25 mouse cellular contexts compared by ENCODE assay signal in the genomic region with DNA sequence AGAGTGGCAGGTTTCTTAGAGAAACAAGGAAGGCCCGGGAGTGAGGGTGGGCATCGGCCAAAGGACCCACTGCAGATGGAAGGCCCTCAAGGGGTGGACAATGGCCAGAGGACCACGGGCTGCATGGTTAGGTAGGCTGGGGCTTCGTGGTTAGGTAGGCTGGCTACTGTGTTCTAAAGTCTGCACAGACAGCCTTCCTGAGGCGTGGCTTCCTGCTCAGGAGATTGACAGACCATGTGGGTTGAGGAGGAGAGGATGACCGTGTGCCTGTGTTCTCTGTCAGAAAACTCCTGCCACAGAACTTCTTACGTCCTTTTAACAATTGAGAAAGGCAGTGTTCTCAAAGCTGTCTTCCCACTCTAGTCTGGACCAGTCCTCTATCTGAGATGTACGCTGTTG. TPM values are rescaled to one million over a fixed set of nuclear protein-coding genes. Genes with fewer than 3 reads are reported as not detected.
A peak's percentile ranks its signal among the peaks of the same experiment; 100 is the strongest.
DNase-seq lines count a peak whose midpoint lies in the region; ATAC-seq lines count a peak whose summit lies in the region.
"Had no signal": no experiment of that assay in that cellular context is flagged by ENCODE, and none has a peak within 500 bp of the region (broad histone marks: within the 10 kb centered on the region; RNA-seq: fewer than 3 reads in every experiment).

No protein-coding gene starts in this region.

- no peaks in the 10 kb centered on the region for H3K4me1 ChIP-seq in liver, embryonic 13.5 days (replicated peaks)
- no peaks in the 10 kb centered on the region for H3K4me1 ChIP-seq in liver, embryonic 11.5 days (replicated peaks; ENCODE audit: control insufficient read depth, insufficient read depth, low read length)
- H3K4me1 ChIP-seq: forebrain, embryonic 15.5 days; limb, embryonic 13.5 days had no signal

- H3K27me3 ChIP-seq in liver, embryonic 13.5 days = no peaks in the 10 kb centered on the region
- no peaks in the 10 kb centered on the region for H3K27me3 ChIP-seq in liver, embryonic 11.5 days (replicated peaks; ENCODE audit: control insufficient read depth, insufficient read depth, low read length)
- H3K27me3 ChIP-seq: forebrain, embryonic 15.5 days; limb, embryonic 13.5 days had no signal

- H3K4me3 ChIP-seq in liver, embryonic 13.5 days (replicated peaks) = no peak overlapping the region
- H3K4me3 ChIP-seq in liver, embryonic 11.5 days (ENCODE audit: low read depth, low read length) = no peak overlapping the region
- H3K4me3 ChIP-seq: embryonic facial prominence, embryonic 10.5 days; erythroblast, embryonic 14.5 days; forebrain, embryonic 15.5 days; heart, adult 2 months; limb, embryonic 13.5 days had no signal

- WGBS in liver, embryonic 13.5 days (ENCODE audit: insufficient replicate concordance) = 41% methylated on average over 8 of the region's 8 CpGs
- WGBS in liver, embryonic 11.5 days = 53% methylated on average over 8 of the region's 8 CpGs

- no peak overlapping the region for H3K9ac ChIP-seq in liver, embryonic 13.5 days
- no peak overlapping the region for H3K9ac ChIP-seq in liver, embryonic 11.5 days (ENCODE audit: low read depth, low read length)
- H3K9ac ChIP-seq: forebrain, embryonic 15.5 days; limb, embryonic 13.5 days had no signal

- H3K27ac ChIP-seq in liver, embryonic 13.5 days = no peak overlapping the region
- no peak overlapping the region for H3K27ac ChIP-seq in liver, embryonic 11.5 days (ENCODE audit: low read depth, low read length)
- H3K27ac ChIP-seq: embryonic facial prominence, embryonic 10.5 days; forebrain, embryonic 15.5 days; heart, adult 2 months; kidney, postnatal 0 days; limb, embryonic 13.5 days had no signal

- ATAC-seq in liver, embryonic 13.5 days (ENCODE audit: low read depth) = 0 out of 2 replicates have a peak, but pooled peaks have one; percentile 31
- ATAC-seq in liver, embryonic 11.5 days (replicated peaks; ENCODE audit: low FRiP score) = no peak
- peak; percentile 42 for ATAC-seq in granulocyte monocyte progenitor cell, adult 5-6 weeks (replicated peaks; ENCODE audit: poor library complexity, severe bottlenecking)
- ATAC-seq: forebrain, embryonic 15.5 days had no signal

- no peak overlapping the region for H3K4me2 ChIP-seq in liver, embryonic 13.5 days
- no peak overlapping the region for H3K4me2 ChIP-seq in liver, embryonic 11.5 days
- H3K4me2 ChIP-seq: forebrain, embryonic 15.5 days; limb, embryonic 13.5 days; midbrain, embryonic 11.5 days had no signal

- H3K9me3 ChIP-seq in liver, embryonic 13.5 days (replicated peaks) = no peaks in the 10 kb centered on the region
- H3K9me3 ChIP-seq in liver, embryonic 11.5 days (ENCODE audit: control insufficient read depth, low read length) = no peaks in the 10 kb centered on the region
- H3K9me3 ChIP-seq: embryonic facial prominence, embryonic 10.5 days; forebrain, embryonic 15.5 days; limb, embryonic 13.5 days had no signal

- H3K36me3 ChIP-seq in liver, embryonic 13.5 days = no peaks in the 10 kb centered on the region
- H3K36me3 ChIP-seq in liver, embryonic 11.5 days (ENCODE audit: control insufficient read depth, insufficient read depth, low read length) = no peaks in the 10 kb centered on the region
- H3K36me3 ChIP-seq: embryonic facial prominence, embryonic 10.5 days; forebrain, embryonic 15.5 days; limb, embryonic 13.5 days had no signal

- no peak for DNase-seq in liver, embryonic 13.5 days
- no peak for DNase-seq in liver, embryonic 11.5 days (ENCODE audit: low spot score)
- DNase-seq in B cell, adult 2 months = peak; percentile 22 to 24
- peak; percentile 46 for DNase-seq in naive thymus-derived CD4-positive, alpha-beta T cell, adult 2 months (ENCODE audit: low read depth)
- no peak for DNase-seq in adrenal gland, postnatal 36 days
- DNase-seq in kidney, adult 8-10 months = no peak
- DNase-seq in testis, postnatal 10 days (ENCODE audit: low spot score) = no peak
- DNase-seq: adrenal gland, postnatal 14 days; cerebellum, postnatal 14 days; heart, adult 2 months had no signal

RNA-seq across cellular contexts. Expression of a gene that starts 22.6 kb away (rescaled TPM):
- 1.9 and 2.5 TPM in 2 replicates for polyA plus RNA-seq in liver, embryonic 13.5 days (2015; fragmentation: Nextera tagmentation; extraction: Ambion mirVana)
- 5.0 and 5.8 TPM in 2 replicates for polyA plus RNA-seq in liver, embryonic 11.5 days (2014; fragmentation: Nextera tagmentation; extraction: Ambion mirVana)
- total RNA-seq in granulocyte monocyte progenitor cell, adult 5-6 weeks (2014; fragmentation: Nextera tagmentation) = 3.2 and 7.1 TPM in 2 replicates
- 3.6 and 12.8 TPM in 2 replicates for total RNA-seq in granulocyte monocyte progenitor cell, adult 5-6 weeks (2017)
- not detected for total RNA-seq in adrenal gland, postnatal 36 days (2021)
- total RNA-seq: gastrocnemius, adult 18-20 months; heart, adult 2 months; heart, postnatal 25 days; layer of hippocampus, adult 8-10 months; left cerebral cortex, adult 8-10 months had no signal

RNA-seq across cellular contexts. Expression of a gene that starts 30.3 kb away (rescaled TPM):
- polyA plus RNA-seq in liver, embryonic 13.5 days (2015; fragmentation: Nextera tagmentation; extraction: Ambion mirVana) = not detected in 2 replicates
- not detected in 2 replicates for polyA plus RNA-seq in liver, embryonic 11.5 days (2014; fragmentation: Nextera tagmentation; extraction: Ambion mirVana)
- total RNA-seq in granulocyte monocyte progenitor cell, adult 5-6 weeks (2014; fragmentation: Nextera tagmentation) = not detected in 2 replicates
- total RNA-seq in granulocyte monocyte progenitor cell, adult 5-6 weeks (2017) = not detected in 2 replicates
- total RNA-seq in adrenal gland, postnatal 36 days (2021) = not detected
- total RNA-seq: adrenal gland, postnatal 14 days; gastrocnemius, adult 18-20 months; heart, adult 2 months; heart, postnatal 25 days; layer of hippocampus, adult 8-10 months; left cerebral cortex, adult 8-10 months had no signal
- polyA plus RNA-seq: C2C12; embryonic facial prominence, embryonic 10.5 days; erythroblast, embryonic 14.5 days; forebrain, embryonic 15.5 days; inflammation-experienced regulatory T-cells, adult 6 months; kidney, postnatal 0 days; limb, embryonic 13.5 days; lung, postnatal 0 days; midbrain, embryonic 11.5 days; urinary bladder, adult 2 months had no signal

RNA-seq across cellular contexts. Expression of a gene that starts 30.4 kb away (rescaled TPM):
- not detected in 2 replicates for polyA plus RNA-seq in liver, embryonic 13.5 days (2015; fragmentation: Nextera tagmentation; extraction: Ambion mirVana)
- not detected in 2 replicates for polyA plus RNA-seq in liver, embryonic 11.5 days (2014; fragmentation: Nextera tagmentation; extraction: Ambion mirVana)
- not detected in 2 replicates for total RNA-seq in granulocyte monocyte progenitor cell, adult 5-6 weeks (2014; fragmentation: Nextera tagmentation)
- not detected in 2 replicates for total RNA-seq in granulocyte monocyte progenitor cell, adult 5-6 weeks (2017)
- not detected for total RNA-seq in adrenal gland, postnatal 36 days (2021)
- total RNA-seq: adrenal gland, postnatal 14 days; gastrocnemius, adult 18-20 months; heart, adult 2 months; heart, postnatal 25 days; layer of hippocampus, adult 8-10 months; left cerebral cortex, adult 8-10 months had no signal
- polyA plus RNA-seq: C2C12; embryonic facial prominence, embryonic 10.5 days; erythroblast, embryonic 14.5 days; forebrain, embryonic 15.5 days; heart, adult 2 months; inflammation-experienced regulatory T-cells, adult 6 months; limb, embryonic 13.5 days; lung, postnatal 0 days; midbrain, embryonic 11.5 days; urinary bladder, adult 2 months had no signal

RNA-seq across cellular contexts. Expression of a gene that starts 44.8 kb away (rescaled TPM):
- polyA plus RNA-seq in liver, embryonic 13.5 days (2015; fragmentation: Nextera tagmentation; extraction: Ambion mirVana) = 1,483 and 1,612 TPM in 2 replicates
- 2,415 and 2,620 TPM in 2 replicates for polyA plus RNA-seq in liver, embryonic 11.5 days (2014; fragmentation: Nextera tagmentation; extraction: Ambion mirVana)
- 4,360 and 4,453 TPM in 2 replicates for total RNA-seq in granulocyte monocyte progenitor cell, adult 5-6 weeks (2014; fragmentation: Nextera tagmentation)
- 1,417 and 1,663 TPM in 2 replicates for total RNA-seq in granulocyte monocyte progenitor cell, adult 5-6 weeks (2017)
- 1,000 to 10,000 TPM in 1 of 2 experiments, 100 to 1,000 TPM in 1; 964 to 1,011 TPM for total RNA-seq in adrenal gland, postnatal 36 days (2021)

RNA-seq across cellular contexts. Expression of a gene that starts 57.8 kb away (rescaled TPM):
- polyA plus RNA-seq in liver, embryonic 13.5 days (2015; fragmentation: Nextera tagmentation; extraction: Ambion mirVana) = 0.51 and 0.61 TPM in 2 replicates
- 0.12 TPM in 1 of 2 replicates, not detected in the other for polyA plus RNA-seq in liver, embryonic 11.5 days (2014; fragmentation: Nextera tagmentation; extraction: Ambion mirVana)
- not detected in 2 replicates for total RNA-seq in granulocyte monocyte progenitor cell, adult 5-6 weeks (2014; fragmentation: Nextera tagmentation)
- total RNA-seq in granulocyte monocyte progenitor cell, adult 5-6 weeks (2017) = not detected in 2 replicates
- total RNA-seq in adrenal gland, postnatal 36 days (2021) = under 1 TPM; 0.20 to 0.26 TPM

Comparison
In these comparisons a context has a peak if more than half of its experiments do, and no peak if none do; other contexts are left out.
1. DNase-seq: peak in B cell, adult 2 months (2 of 2) and naive thymus-derived CD4-positive, alpha-beta T cell, adult 2 months (single experiment); none in liver, embryonic 13.5 days (single experiment), liver, embryonic 11.5 days (single experiment), adrenal gland, postnatal 36 days (0 of 2), kidney, adult 8-10 months (0 of 2) and testis, postnatal 10 days (single experiment).
2. RNA of a gene that starts 22.6 kb away (total RNA-seq): 3.2 to 12.8 TPM in granulocyte monocyte progenitor cell, adult 5-6 weeks; not detected in adrenal gland, postnatal 36 days; every median in the first group is over 4 times any median in the second.